Mouse (Mus musculus): ENCODE measurements around the gene Gjd3.

- TF ChIP-seq CTCF (IDR thresholded peaks at IDR 0.05; ENCODE audit: extremely low read depth, insufficient read depth, low read length), result peak; percentile 35
- TF ChIP-seq POLR2A (IDR thresholded peaks at IDR 0.05; ENCODE audit: extremely low read depth, insufficient read depth, low read length), result peak; percentile 53; the same call in 1 of the 2 replicates
Measured at GRCm38 (mm10) chr11:98981997-98982772, 631 bp downstream of the Gjd3 start.

All from cortical plate, adult 2 months (tissue).